Mouse (Mus musculus) CD4-positive, CD25-positive, alpha-beta regulatory T cell, adult 9 weeks (primary cell): ENCODE measurements around the gene Macf1. TPM values are rescaled to one million over a fixed set of nuclear protein-coding genes. Genes with fewer than 3 reads are reported as not detected.

ENCODE experiments used
- polyA plus RNA-seq: library from polyadenylated mRNA; unstranded; fragments of 100-300 nt; shearing (Covaris generic); gene quantifications from one replicate; pipeline ENCODE4 v1.2.1, GENCODE M21; 2017

The Macf1 gene
- polyA plus RNA-seq = 191 TPM

GRCm38 (mm10) chr4:123684260-123684659 is at the start of gene Macf1:
Gene Macf1 (minus strand): TSS chr4:123684360.

GRCm38 (mm10) chr4:123717574-123718433 is 33.6 kb upstream of the Macf1 start, which contains the start of gene Ndufs5:
Gene Ndufs5 (minus strand): TSS chr4:123718202.

DNA sequence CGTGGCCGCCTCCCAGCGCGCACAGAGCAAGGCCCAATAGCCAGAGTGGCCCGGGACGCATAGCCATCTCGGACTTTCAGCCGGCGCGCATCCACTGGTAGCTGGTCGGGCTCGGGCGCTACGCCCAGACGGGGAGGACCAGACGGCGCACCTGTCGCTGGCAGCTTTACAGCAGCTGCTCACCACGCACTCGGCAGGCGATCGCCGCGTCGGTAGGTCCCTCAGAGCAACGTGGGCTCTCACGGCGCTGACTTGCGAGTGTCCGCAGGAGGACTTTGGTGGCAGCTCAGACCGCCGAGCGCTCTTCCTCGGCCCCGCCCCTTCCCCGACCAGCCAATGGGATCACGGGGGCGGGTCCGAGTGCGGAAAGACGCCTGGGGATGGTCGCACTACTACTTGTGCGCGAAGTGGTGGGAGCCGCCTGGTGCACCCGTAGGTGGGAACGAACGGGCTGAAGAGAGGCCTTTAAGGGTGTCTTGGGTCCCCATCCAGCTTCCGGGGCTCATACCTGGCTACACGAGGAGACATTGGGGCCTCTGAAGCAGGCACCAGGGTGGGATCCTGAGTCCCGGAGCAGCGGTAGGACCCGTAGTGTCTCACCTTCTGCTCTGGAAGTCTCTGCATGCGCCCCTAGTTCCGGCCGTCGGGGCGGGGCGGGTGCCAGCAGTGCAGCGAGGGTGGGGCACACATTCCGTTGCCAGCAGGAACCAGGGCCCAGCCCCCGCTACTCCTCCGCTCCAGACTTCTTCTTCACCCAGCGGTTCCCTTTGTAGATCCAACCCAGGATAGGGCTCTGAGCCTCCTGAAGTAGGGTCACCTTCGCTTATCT is 341.3 kb downstream of the Macf1 start, which contains the start of gene Bmp8a:
Bmp8a (minus strand) TSS at position 611 of the 829 bp plus-strand sequence.

GRCm38 (mm10) chr4:123323534-123323933 is 360.6 kb downstream of the Macf1 start, which contains the start of gene Oxct2a:
Gene Oxct2a (minus strand): TSS chr4:123323634.

Other genes starting within 250 kb of the Macf1 start
- gene Ndufs5, start 33.8 kb upstream of the Macf1 start, polyA plus RNA-seq = 168 TPM
- 12.4 TPM for gene Akirin1, start 66.0 kb upstream of the Macf1 start, polyA plus RNA-seq
- not detected for gene Rhbdl2, start 103.5 kb upstream of the Macf1 start, polyA plus RNA-seq
- not detected for gene 4933427I04Rik, start 175.3 kb upstream of the Macf1 start, polyA plus RNA-seq
- gene Mycbp, start 220.5 kb upstream of the Macf1 start, polyA plus RNA-seq = 15.0 TPM
- 10.8 TPM for gene Rragc, start 233.1 kb upstream of the Macf1 start, polyA plus RNA-seq
- gene 4930535I16Rik, start 233.7 kb upstream of the Macf1 start, polyA plus RNA-seq = not detected